Mouse (Mus musculus) E14TG2a.4 (cell line): ENCODE measurements around the gene Des.

Experiments
- CTCF ChIP-seq: conservative IDR thresholded peaks from 2 replicates; pipeline ENCODE4 v1.5.1; 2014; ENCODE audit warnings: low read length
- NANOG ChIP-seq: IDR thresholded peaks from 2 replicates; pipeline ENCODE4 v1.6.1; 2014; ENCODE audit warnings: borderline replicate concordance, low read length, mixed read lengths

GRCm38 (mm10) chr1:75412196-75412595 lies 52.1 kb downstream of the Des start:
- TF ChIP-seq CTCF (no peak), NANOG (no peak)
